Comparison of ENCODE assay signal across 8 mouse cellular contexts in the genomic region with DNA sequence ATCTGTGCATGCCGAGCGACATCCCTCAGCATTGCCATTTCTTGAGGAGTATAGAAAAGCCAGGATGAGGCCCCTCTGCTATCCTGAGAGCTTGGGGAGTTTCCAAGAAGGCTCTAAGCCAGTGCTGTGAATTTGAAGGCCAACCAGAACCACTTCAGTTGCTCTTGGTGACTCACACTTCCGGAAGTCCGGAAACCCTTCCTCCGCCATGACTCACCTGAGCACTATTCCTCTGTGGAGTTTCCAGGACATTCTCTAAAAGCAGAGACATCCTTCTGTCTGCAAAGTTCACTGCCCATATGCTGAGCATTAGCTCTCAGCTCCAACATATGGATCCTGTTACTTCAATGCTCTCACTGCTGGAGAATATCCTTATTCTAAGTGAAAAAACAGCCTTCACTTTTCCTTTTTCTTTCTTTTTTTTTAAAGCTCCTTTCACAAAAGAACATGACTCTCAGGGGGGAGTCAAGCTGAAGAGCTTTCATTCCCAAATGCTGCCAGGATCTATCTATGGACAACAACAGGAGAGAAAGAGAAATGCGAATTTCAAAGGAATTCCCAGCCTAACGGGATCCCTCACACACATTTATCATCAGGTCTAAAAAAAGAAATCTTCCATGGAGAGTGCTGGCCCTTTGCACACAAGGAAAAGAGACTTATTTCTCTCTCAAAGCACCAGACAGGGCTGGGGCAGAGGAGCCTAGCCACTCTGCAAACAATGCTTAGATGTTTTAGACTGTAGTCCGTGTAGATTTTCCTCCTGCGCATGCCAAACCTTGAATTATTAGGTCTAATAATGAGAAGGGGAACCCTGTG.
DNase-seq lines count a peak whose midpoint lies in the region; ATAC-seq lines count a peak whose summit lies in the region.

No protein-coding gene starts in this region.

- WGBS in forebrain, embryonic 13.5 days = 63% methylated on average over 9 of the region's 9 CpGs
- WGBS in limb, embryonic 15.5 days = 34% methylated on average over 9 of the region's 9 CpGs

- peak overlapping the region; percentile 79 for H3K27ac ChIP-seq in forebrain, embryonic 13.5 days
- peak overlapping the region; percentile 84 for H3K27ac ChIP-seq in limb, embryonic 15.5 days

- H3K9me3 ChIP-seq in forebrain, embryonic 13.5 days (replicated peaks) = no peaks in the 10 kb centered on the region
- no peaks in the 10 kb centered on the region for H3K9me3 ChIP-seq in limb, embryonic 15.5 days

- ATAC-seq in forebrain, embryonic 13.5 days = no peak
- peak; percentile 87 for ATAC-seq in limb, embryonic 15.5 days (ENCODE audit: insufficient number of reproducible peaks, low FRiP score, low TSS enrichment, low read depth)

- H3K36me3 ChIP-seq in forebrain, embryonic 13.5 days (ENCODE audit: poor library complexity, severe bottlenecking) = peaks cover 18% of the 10 kb centered on the region
- H3K36me3 ChIP-seq in limb, embryonic 15.5 days = peaks cover 8% of the 10 kb centered on the region

- peaks cover 43% of the 10 kb centered on the region for H3K4me1 ChIP-seq in forebrain, embryonic 13.5 days
- H3K4me1 ChIP-seq in limb, embryonic 15.5 days = peaks cover 27% of the 10 kb centered on the region

- no peak overlapping the region for H3K4me3 ChIP-seq in forebrain, embryonic 13.5 days
- H3K4me3 ChIP-seq in limb, embryonic 15.5 days = no peak overlapping the region

- H3K9ac ChIP-seq in forebrain, embryonic 13.5 days = 0 out of 2 replicates have a peak overlapping the region, but pooled peaks have one; percentile 50
- no peak overlapping the region for H3K9ac ChIP-seq in limb, embryonic 15.5 days

- peak; percentile 45 for DNase-seq in layer of hippocampus, adult 9-11 months
- DNase-seq in layer of hippocampus, adult 9-10 months (ENCODE audit: low spot score) = no peak
- peak; percentile 34 for DNase-seq in cerebellum, adult 11 months
- DNase-seq in spleen, adult 18-20 months = no peak
- no peak for DNase-seq in c-Kit-positive CD71-positive TER-119-positive erythroid progenitor cells, embryonic 14.5 days (ENCODE audit: low spot score)
- DNase-seq in spleen, postnatal 4 days (ENCODE audit: low spot score in 2 of 2) = no peak

- no peaks in the 10 kb centered on the region for H3K27me3 ChIP-seq in forebrain, embryonic 13.5 days
- no peaks in the 10 kb centered on the region for H3K27me3 ChIP-seq in limb, embryonic 15.5 days

- H3K4me2 ChIP-seq in forebrain, embryonic 13.5 days = no peak overlapping the region
- 0 out of 2 replicates have a peak overlapping the region, but pooled peaks have one; percentile 11 for H3K4me2 ChIP-seq in limb, embryonic 15.5 days

Comparison
In these comparisons a context has a peak if more than half of its experiments do, and no peak if none do; other contexts are left out.
1. DNase-seq: peak in layer of hippocampus, adult 9-11 months (single experiment) and cerebellum, adult 11 months (single experiment); none in layer of hippocampus, adult 9-10 months (single experiment), spleen, adult 18-20 months (0 of 2), c-Kit-positive CD71-positive TER-119-positive erythroid progenitor cells, embryonic 14.5 days (single experiment) and spleen, postnatal 4 days (0 of 2).